Mouse (Mus musculus) left cerebral cortex, postnatal 4 days (tissue): ENCODE data around the gene Pglyrp3. TPM values are rescaled to one million over a fixed set of nuclear protein-coding genes. Genes with fewer than 3 reads are reported as not detected.
A peak's percentile ranks its signal among the peaks of the same experiment; 100 is the strongest.
"Not testable (repeated sequence)": the region's sequence is repeated elsewhere in the genome, so short reads cannot be mapped to it uniquely, and the experiment has no call there.

Source experiments
- DNase-seq: peaks from one replicate; pipeline ENCODE4 v3.0.0-alpha.2; 2022
- intact Hi-C: fragments of 180-260 bp; cut with DNase I; formaldehyde crosslinking; loops from one replicate; pipeline ENCODE4 v1.15.1; 2025
- microRNA-seq: library from miRNA; unstranded; fragments of <30 nt; microRNA quantifications from one replicate; pipeline ENCODE4 v1.2.0, GENCODE M21; 2022
- total RNA-seq, 2 experiments: library from RNA; stranded (reverse); gene quantifications; 2 replicates each; pipeline ENCODE4 v1.2.3; 2021

Gene Pglyrp3
- total RNA-seq = not detected

GRCm38 (mm10) chr3:92014283-92014682 is at the start of gene Pglyrp3:
Gene Pglyrp3, plus strand, starts transcription at chr3:92014583.
- no peak for DNase-seq
- intact Hi-C loops = no loop called here

- DNase-seq = no peak
- intact Hi-C loops = no loop called here
These were observed 3.4 kb upstream of the Pglyrp3 start for GRCm38 (mm10) chr3:92011001-92011400.

- intact Hi-C loops, DNase-seq: not testable (repeated sequence)
These were observed 10.2 kb downstream of the Pglyrp3 start for GRCm38 (mm10) chr3:92024541-92024940.

- DNase-seq = no peak
- intact Hi-C loops = no loop called here
These were observed 18.8 kb downstream of the Pglyrp3 start for GRCm38 (mm10) chr3:92033203-92033602.

GRCm38 (mm10) chr3:92033892-92034291 is 19.5 kb downstream of the Pglyrp3 start:
- no peak for DNase-seq
- intact Hi-C loops = no loop called here

GRCm38 (mm10) chr3:92050382-92051054 is 36.1 kb downstream of the Pglyrp3 start:
- intact Hi-C loops = no loop called here
- no peak for DNase-seq

GRCm38 (mm10) chr3:92080462-92081284 is 66.3 kb downstream of the Pglyrp3 start:
- intact Hi-C loops = no loop called here
- DNase-seq = peak; percentile 56

Small RNA genes within 50 kb of the gene (microRNA-seq; reads per million reads assigned to microRNA genes)
- not detected for gene Gm23697
- not detected for gene Gm25145

Other genes starting within 250 kb of the Pglyrp3 start
- gene Lor, start 68.6 kb downstream of the Pglyrp3 start, total RNA-seq = 1 to 10 TPM; 6.4 to 6.5 TPM
- gene Prr9, start 109.4 kb downstream of the Pglyrp3 start, total RNA-seq = not detected
- gene Lelp1, start 128.2 kb downstream of the Pglyrp3 start, total RNA-seq = not detected
- gene Sprr2a1, start 201.2 kb downstream of the Pglyrp3 start, total RNA-seq = not detected
- gene Sprr2a2, start 201.3 kb downstream of the Pglyrp3 start, total RNA-seq = not detected